Mouse (Mus musculus) frontal cortex, adult (tissue): ENCODE results near the gene Sf3b4.
"Not testable (repeated sequence)": the region's sequence is repeated elsewhere in the genome, so short reads cannot be mapped to it uniquely, and the experiment has no call there.

ENCODE experiments used
- ATAC-seq: cut with Nextera tagmentation; 2 replicates; pipeline ENCODE4 v1.9.2; 2017; ENCODE audit warnings: mild to moderate bottlenecking, moderate library complexity, mixed read lengths; ENCODE audit not compliant: low TSS enrichment

Gene Sf3b4

GRCm38 (mm10) chr3:96219661-96220130 lies 47.6 kb downstream of the Sf3b4 start, which contains the start of the genes Bola1 and Hist2h2ab:
Gene Bola1, minus strand, starts transcription at chr3:96219709.
Gene Hist2h2ab, plus strand, starts transcription at chr3:96219865.
- ATAC-seq = peak; percentile 88

GRCm38 (mm10) chr3:96220131-96220764 lies 48.1 kb downstream of the Sf3b4 start:
- not testable (repeated sequence) for ATAC-seq

- peak; percentile 88 for ATAC-seq
Observed at GRCm38 (mm10) chr3:96220765-96221639, 48.9 kb downstream of the Sf3b4 start, which contains the start of the genes Hist2h2ac and Hist2h2be. Gene Hist2h2ac, minus strand, starts transcription at chr3:96220880. Gene Hist2h2be, plus strand, starts transcription at chr3:96221119.

GRCm38 (mm10) chr3:96221640-96222038 lies 49.5 kb downstream of the Sf3b4 start:
- ATAC-seq = no peak

GRCm38 (mm10) chr3:96222774-96223173 lies 50.6 kb downstream of the Sf3b4 start:
- ATAC-seq = no peak

- ATAC-seq = no peak
Observed at GRCm38 (mm10) chr3:96225421-96225820, 53.3 kb downstream of the Sf3b4 start.
